Mouse (Mus musculus): ENCODE data around the gene Samd4b. TPM values are rescaled to one million over a fixed set of nuclear protein-coding genes. Genes with fewer than 3 reads are reported as not detected.
"Not testable (repeated sequence)": the region's sequence is repeated elsewhere in the genome, so short reads cannot be mapped to it uniquely, and the experiment has no call there.

The Samd4b gene
- total RNA-seq (2021) = 10 to 100 TPM; 74.1 to 77.1 TPM
- long read RNA-seq, full-length matches to known transcripts = 86 of 166 reads
- long read RNA-seq, partial matches to known transcripts = 48 of 166 reads
- long read RNA-seq, other reads (novel, unspliced or antisense) = 32 of 166 reads

DNA sequence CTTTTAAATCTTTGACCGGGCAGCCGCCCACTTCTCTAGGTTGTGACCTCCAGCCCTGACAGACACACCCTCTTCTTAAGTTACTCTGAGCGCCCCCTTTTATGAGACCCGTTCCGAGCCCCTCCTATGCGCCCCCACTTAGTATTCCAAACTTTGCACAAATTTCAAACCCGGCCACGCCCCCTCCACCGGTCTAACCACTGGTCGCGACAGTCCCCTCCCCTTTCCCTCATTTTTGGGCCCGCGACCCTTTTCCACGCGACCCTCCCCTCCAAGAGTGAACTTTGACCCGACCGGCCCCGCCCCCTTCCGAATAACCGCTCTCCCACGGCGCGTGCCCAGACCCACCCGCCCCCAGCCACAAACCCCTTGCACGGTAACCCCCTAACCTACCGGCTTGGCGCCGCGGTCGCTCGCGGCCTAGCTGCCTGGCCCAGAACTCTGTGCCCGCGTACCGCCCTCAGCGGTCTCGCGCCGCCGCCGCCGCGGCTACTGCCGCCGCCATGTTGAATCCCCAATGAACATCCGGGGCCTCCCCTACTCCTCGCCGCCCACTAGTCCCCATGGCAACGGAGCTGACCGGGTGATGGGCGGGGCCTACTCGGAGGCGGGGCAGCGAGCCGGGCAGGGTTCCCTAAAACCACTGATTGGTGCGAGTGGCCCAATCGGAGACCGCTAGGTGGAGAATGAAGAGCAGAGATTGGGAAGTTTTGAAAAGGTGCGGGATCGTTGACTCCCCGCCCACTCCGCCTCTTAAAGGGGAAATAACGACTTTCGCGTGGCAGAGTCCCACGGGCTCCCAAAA is at the start of gene Samd4b, which contains the start of gene Pak4:
Samd4b (minus strand) TSS at position 503 of the 805 bp plus-strand sequence.
Pak4 (minus strand) TSS at position 544 of the 805 bp plus-strand sequence.
- peak; percentile 99 for DNase-seq (ENCODE audit: low spot score in 2 of 2)

DNA sequence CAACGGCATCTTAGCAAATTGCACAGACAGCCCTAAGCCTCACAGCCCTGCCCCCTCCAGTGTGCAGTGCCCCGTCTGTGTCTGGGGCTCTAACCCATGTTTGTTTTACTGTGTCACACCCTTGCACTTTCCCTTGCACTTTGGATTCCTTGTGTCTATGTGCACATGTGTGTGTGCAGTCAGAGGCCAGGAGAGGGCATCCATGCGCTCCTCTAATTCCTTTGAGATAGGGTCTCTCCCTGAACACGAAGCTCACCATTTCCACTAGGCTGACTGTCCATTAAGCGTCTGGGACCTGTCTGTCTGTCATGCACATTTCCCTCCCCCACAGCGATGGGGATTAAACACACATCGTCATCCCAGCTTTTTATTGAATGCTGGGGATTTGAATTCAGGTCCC is 49.1 kb upstream of the Samd4b start:
- DNase-seq (ENCODE audit: low spot score in 2 of 2) = no peak

DNA sequence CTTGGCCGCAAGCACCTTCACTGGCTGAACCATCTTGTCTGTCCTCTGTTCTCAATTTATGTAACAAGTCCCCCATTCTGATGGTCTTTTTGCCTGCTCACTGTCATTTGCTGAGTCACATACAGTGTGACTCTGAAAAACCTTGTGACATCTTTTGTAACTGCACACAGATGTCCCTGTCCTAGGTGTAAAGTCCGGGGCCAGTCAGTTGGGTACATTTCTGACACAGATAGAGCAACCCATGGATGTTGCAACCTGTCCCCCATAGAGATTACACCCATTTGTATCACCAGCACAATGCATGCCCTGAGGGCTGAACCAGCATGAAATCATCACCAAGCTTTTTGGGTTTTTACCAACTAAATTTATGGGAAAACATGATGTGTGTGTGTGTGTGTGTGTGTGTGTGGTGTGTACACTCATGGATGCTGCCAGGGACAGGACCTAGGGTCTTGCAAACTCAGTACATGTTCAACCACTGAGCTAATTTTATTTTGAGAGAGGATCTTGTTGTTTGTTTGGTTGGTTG is 48.1 kb upstream of the Samd4b start:
- DNase-seq (ENCODE audit: low spot score in 2 of 2) = no peak

DNA sequence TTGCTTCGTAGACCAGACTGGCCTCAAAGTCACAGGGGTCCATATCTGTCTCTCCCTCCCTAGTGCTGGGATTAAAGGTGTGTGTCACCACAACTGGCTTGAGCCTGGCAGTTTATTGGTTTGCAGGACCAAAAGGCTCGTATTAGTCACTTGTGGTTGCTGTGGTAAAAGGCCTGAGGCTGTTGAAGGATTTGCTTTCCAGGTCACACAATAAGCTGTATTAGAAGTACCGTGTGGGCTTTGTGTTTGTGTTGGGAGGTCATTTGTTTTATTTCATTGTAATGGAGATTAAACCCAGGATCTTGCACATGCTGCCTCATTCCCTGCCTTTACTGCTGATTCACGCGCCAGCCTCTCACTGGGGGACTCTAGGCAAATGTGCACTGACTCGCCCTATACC is 47.4 kb upstream of the Samd4b start:
- DNase-seq (ENCODE audit: low spot score in 2 of 2) = no peak

DNA sequence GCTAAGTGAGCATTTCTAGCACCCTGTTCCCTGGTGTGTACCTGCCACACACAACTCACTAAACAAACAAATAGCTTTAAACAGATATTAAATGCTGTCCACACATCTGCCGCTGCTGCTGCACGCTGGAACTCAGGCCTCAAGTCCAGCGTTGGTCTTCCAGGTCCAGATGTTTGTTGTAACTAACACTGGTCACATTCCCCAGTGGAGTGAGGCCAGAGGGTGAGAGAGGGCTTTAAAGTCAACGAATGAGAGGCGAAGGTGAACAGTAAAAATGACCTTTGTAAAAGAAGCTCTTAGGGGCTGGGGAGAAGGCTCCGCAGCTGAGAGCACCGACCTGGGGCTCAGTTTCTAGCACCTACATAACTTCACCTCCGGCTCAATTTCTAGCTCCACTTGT is 43.6 kb upstream of the Samd4b start:
- no peak for DNase-seq (ENCODE audit: low spot score in 2 of 2)

DNA sequence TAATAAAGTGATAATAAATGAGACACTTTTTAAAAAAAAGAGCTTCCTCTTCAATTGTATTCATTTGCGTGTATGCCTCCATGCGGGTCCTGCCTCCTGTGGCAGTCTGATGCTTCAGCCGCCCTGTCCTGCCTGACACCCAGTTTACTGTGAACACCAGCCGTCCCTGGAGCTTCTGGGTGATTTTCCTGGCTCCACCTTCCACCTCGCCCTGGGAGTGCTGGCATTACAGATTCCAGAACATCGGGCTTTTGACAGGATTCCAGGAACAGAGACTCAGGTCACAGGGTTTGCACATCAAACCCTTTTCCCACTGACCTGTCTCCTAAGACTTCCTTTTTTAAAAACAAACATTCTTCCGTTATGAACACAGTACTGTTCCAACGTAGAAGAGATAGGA is 39.6 kb upstream of the Samd4b start:
- DNase-seq (ENCODE audit: low spot score in 2 of 2) = peak; percentile 13 to 64

DNA sequence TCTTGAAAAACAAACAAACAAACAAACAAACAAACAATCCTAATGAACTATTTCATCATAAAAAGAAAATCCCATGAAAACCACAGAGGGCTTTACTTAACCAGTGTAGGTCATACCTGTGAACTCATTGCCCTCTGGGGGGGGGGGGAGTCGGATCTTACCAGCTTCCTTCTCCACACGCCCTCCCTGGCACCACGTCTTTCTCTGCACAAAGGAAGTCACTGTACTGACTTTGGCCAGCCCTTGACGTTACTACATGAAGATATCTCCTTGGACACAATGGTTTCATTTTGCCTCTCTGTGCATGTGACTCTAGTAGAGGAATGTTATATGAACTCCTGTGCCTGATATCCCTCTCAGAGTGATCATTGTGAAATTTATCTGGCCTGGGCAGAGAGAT is 36.2 kb upstream of the Samd4b start:
- DNase-seq (ENCODE audit: low spot score in 2 of 2) = no peak

DNA sequence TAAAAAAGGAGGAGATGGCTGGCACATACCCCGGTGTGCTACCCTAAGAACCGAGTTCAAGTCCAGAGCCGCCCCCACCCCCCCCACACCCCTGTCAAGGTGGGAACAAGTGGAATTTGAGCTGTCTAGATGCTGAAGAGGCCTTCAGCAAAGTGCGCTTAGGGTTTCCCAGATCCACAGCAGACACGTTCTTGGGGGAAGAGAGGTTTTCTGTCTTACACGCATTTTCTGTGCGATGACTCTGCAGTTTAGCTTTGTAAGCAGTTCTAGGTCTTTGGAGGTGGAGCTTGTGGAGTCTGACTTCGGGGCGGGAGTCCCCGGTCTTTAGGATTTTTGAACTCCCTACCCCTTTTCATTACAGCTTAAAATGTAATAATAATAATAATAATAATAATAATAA is 33.1 kb upstream of the Samd4b start, which contains the start of gene Acp7:
Acp7 (minus strand) TSS at position 260 of the 400 bp plus-strand sequence.
- no peak for DNase-seq (ENCODE audit: low spot score in 2 of 2)

DNA sequence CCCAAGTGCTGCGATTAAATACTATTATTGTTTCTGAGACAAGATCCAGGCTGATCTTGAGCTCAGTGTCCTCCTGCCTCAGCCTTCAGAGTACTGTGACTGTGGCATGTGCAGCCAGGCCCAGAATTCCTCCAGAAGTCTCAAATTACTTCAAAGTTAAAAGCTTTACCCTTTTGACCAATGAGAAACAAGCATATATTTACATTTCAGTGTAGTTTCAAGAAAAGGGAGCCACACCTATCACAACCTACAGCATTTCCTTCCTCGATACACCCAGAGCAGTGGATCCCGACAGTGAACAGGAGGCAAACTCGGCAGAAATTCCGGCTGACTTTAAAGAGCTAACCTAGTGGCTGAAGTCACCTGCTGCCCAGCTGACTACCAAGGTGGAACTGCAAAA is 26.8 kb upstream of the Samd4b start:
- no peak for DNase-seq (ENCODE audit: low spot score in 2 of 2)

DNA sequence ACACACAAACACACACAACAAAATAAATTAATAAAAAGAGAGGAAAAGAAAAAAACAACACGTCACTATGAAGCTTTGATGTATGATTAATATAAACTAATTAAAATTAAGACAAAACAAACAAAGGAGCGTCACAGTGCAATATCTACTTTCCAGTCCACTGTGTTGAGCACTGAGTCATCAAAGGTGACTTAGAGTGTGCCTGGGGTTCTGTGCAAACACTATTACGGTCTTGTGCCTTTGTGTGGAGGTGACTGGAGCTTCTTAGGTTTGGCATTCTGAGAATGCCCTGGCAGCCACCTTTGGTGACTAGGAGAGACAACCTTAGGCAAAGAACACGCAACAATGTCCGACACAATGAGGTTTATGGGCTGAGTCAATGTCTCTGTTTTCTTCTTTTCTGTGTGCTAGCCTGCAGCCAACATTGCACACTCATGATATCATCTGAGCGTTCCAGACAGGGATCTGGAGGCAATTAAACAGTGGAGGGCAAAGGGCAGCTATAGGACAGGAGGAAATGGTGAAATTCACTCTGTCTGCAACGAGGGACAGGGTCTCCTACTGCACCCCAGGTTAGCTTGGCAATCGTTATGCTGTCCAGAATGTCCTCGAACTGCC is 21.3 kb upstream of the Samd4b start:
- DNase-seq (ENCODE audit: low spot score in 2 of 2) = no peak

DNA sequence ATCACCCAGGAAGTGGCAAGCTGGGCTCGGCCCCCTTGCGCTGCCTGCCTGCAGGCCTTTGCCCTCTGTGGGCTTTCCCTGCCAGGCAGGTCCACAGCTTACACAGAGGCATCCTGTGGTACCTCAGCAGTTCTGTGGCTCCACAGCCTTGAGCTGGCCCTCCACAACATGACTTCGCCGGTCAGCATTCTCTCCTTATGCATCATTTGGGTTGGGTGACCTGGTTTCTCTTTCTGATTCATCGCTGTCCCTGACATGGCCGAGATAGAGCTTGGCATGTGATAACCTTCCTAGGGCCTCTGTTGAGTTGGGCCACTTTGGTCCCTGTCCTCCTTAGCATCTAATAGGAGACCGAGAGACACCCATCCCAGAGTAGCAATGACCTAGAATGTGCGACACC is 8.0 kb upstream of the Samd4b start:
- no peak for DNase-seq (ENCODE audit: low spot score in 2 of 2)

DNA sequence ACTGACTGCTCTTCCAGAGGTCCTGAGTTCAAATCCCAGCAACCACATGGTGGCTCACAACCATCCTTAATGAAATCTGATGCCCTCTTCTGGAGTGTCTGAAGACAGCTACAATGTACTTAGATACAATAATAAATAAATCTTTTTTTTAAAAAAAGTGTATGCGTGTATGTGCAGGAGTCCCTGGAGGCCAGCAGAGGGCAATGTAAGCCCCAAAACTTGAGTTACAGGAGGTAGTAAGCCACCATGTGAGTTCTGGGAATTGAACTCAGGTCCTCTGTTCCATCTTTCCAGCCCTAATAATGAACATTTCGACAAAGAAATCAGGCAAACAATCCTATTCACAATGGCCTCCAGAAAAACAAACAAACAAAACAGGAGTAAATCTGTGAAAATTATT is 5.8 kb upstream of the Samd4b start:
- DNase-seq (ENCODE audit: low spot score in 2 of 2) = not testable (repeated sequence)

DNA sequence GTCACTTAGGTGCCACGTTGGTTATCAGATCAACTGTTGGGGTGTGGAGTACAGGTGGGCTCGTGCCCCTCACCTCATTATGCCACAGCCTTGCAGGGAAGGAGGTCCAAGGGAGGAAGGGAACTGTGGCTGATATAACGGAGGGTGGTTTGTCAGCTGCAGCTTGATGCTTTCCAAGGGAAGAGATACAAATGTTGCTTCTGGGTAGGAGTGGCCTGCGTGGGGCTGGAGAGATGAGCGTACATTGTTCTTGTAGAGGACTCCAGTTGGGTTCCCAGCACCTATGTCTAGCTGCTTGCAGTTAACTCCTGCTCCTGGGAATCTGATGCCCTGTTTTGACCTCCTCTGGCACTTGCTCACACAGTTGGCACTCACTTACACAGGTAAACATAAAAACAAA is 5.2 kb upstream of the Samd4b start:
- DNase-seq (ENCODE audit: low spot score in 2 of 2) = no peak

DNA sequence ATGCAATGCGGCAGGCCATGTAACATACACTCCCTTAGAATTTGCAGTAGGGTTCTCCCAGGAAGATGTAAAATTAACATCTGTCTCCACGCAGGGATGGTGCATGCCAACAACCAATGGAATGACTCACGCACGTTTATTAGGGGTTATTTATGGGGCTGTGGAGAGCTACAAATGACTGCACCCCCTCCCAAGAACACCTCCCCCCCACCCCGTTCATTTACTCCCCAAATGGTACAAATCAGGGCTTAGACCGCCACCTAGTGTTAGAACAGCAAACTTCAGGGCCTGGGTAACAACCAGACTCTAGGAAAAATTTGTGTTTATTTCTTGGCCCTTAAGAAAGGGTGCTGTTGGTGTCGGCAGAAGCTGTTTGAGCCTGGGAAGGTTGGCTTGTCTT is 3.7 kb upstream of the Samd4b start:
- DNase-seq (ENCODE audit: low spot score in 2 of 2) = peak; percentile 54 to 80

DNA sequence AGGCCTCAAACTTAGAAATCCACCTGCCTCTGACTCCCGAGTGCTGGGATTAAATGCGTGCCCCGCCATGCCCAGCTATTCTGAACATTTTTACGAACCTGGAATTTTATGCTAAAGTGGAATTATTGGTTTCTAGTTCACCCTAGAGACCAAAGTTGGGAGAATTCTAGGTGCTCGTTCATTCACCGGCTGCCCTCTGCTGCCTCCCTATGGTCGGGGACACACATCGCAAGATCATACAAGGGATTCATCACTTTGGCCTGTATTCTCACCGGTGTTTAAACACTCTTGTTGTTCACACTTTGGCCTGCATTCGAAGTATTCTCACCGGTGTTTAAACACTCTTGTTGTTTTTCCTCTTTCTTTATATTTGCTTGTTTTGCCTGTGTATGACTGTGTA is 3.1 kb upstream of the Samd4b start:
- peak; percentile 61 to 77 for DNase-seq (ENCODE audit: low spot score in 2 of 2)

DNA sequence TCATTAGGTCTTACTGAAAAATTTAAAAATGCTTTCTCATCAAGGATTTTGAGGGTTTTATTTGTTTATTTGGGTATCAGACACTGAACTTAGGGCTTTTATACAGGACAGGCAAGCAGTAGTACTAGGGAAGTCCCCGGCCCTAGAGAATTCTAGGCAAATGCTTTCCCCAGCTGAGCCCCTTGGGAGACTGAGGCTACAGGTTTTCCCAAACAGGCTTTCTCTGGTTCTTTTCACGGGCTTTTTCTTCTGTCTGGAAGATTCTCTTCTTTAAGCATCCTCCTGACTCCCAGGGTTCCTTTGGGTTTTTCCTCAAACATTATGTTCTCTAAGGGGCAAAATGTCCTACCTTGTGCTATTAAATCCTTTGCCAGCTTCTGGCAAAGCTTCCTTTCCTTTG is 1.0 kb upstream of the Samd4b start:
- no peak for DNase-seq (ENCODE audit: low spot score in 2 of 2)

DNA sequence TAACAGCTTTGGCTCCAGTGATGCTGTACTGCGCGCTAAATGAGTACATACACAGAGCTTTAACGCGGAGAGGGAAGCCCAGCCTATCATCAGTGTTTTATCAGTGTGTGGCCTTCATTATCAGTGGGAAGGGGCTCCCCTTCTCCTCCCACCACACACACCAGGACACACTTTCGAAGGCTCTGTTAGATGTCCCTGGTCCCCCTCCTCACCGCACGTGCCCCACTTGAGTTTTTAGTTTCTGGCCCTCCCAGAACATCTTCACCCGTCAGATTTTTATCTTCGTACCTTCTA is 720 bp downstream of the Samd4b start:
- DNase-seq (ENCODE audit: low spot score in 2 of 2) = no peak

DNA sequence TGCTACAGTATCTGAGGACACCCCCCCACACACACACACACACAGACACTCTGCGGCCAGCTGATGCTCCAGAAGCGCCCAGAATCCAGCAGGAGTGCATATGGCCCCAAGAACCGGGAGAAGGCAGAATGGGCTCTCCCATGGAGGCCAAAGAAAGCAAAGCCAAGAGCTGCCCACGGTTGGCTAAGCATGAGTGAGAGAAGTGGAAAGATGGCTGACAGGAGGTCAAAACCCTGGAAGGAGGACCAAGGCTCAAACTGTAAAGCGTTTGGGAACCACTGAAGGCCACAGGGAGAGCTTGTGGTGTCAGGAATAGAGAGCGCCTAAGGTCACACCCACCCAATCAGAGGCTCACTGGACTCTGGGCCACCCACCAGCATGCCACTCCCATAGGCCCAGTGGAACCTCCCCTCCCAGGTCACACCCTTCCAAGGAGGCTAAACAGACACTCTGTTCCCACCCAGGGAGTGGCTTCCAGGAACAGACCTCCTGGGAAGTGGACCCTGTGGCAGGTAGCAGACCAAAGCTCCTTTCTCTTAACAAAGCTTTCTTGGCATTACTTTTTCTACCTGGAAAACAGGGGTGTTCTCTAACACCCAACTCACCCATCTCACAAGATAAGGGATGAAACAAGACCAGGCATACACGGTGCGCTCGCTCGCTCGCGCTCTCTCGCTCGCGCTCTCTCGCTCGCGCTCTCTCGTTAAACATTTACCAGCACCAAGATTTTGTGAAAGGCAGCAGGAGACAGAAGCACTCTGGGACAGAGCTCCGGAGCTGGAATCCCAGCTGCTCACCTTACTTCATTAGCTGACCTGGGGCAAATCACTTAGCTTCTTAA is 1.3 kb downstream of the Samd4b start:
- no peak for DNase-seq (ENCODE audit: low spot score in 2 of 2)

DNA sequence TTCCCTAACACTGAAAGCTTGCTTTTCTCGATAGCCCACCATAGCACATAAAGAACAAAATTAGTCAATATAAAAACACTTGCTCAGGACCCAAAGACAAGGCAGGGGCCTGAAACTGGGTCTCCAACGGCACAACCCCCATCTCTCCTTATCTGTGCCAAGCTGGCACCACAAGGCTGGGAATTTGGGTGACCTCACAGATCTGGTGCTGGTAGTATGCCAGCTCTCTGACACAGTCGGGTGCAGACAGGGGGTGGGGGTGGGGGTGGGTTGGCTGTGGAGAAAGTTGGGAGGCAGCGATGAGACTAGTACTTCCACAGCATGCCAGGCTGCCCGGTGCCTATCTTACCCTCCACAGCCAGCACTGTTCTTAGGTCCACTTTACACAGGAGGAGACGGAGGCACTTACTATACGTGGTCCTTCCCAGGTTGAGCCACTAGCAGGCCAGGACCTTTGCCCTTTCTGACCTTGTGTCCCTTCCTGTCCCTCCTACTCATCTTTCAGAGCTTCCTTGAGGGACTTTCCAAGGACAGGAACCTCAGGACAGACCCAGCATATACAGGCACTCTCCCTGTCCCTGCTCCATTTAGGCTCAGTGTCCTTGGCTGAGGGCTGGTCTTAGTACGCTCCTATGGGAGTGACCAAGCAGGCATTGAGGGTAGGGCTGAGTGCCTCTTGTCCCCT is 2.1 kb downstream of the Samd4b start:
- DNase-seq (ENCODE audit: low spot score in 2 of 2) = no peak

DNA sequence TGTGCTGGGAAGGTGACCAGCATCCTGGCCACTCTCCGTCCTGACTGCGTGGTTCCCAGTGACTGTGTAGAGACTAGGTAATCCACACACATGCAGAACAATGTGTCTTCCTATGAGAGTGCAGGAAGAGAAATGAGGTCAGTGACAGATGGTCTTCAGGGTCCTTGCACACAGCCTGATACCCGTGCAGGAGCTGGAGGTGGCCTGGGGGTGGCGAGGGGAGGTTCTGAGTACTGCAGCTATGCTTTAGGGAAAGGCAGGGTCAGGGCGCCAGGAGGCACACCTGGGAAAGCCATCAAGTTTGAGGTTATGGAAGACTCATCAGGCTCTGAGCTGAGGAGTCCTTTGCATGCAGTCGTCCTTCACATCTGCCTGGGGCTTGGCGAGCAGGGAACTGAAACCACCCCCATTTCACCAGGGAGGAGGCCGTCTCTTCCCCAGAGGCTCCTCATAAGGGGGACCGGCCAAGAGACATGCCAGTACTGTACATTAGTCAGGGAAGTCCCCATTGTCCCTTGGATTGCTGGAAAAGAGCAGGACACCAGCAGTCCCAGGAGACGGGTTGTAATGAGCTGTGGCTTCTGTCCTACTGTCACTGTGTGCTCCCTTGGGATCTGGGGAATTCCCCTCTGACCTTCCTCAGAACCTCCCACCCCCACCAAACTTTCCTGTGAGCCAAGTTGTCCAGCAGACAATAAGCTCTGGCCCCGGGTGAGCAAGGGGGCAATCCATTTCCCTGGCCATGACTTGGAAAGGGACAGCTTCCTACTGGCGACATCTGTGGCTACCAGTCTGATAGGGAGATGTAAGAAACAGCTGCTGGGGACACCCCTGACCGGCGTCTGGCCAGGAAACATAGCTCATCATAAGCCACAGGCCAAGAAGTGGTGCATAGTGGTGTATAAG is 4.5 kb downstream of the Samd4b start:
- DNase-seq (ENCODE audit: low spot score in 2 of 2) = no peak

All from layer of hippocampus, adult 18-20 months (tissue).